9 mouse cellular contexts compared by ENCODE assay signal in the genomic region with DNA sequence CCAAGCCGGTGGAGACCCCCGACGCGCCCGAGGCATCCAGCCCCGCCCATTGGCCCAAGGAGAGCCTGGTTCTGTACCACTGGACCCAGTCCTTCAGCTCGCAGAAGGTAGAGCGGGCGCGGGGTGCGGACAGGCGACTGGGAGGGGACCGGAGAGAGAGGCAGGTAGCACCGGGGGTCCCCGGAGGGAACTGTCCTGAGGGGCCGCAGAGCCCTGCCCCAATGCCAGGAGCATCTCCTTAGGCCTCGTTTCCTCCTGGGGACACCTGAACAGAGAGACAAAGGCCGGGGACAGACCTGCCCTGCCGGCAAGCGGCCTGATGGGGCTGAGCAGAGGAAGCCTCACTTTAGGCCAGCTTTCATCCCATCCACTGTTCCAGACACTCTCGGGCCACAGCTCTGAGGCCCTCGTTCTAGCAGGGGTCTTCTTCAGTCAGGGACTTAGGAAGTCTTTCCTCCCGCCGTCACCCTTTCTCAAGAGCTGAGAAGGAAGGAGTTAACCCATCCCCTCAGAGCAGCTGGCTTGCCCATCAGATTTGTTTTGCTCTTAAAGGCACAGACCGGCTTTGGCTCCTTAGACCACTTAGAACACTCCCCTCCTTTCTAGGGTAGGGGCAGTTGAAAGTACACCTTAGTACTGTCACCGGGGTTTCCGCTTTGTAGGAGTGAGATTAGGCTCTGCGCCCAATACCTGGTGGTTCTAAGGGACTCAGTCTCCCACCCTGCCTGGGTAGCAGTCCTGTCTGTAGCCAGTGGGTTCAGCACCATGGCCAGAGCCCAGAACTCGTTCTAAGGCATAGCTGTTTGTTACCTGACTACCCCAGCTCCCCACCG. TPM values are rescaled to one million over a fixed set of nuclear protein-coding genes. Genes with fewer than 3 reads are reported as not detected.
DNase-seq lines count a peak whose midpoint lies in the region; ATAC-seq and TF ChIP-seq lines count a peak whose summit lies in the region.
"Had no signal": no experiment of that assay in that cellular context is flagged by ENCODE, and none has a peak within 500 bp of the region (broad histone marks: within the 10 kb centered on the region; RNA-seq: fewer than 3 reads in every experiment).

No protein-coding gene starts in this region.

- no peak for TF ChIP-seq CTCF in thymus, adult 2 months (IDR thresholded peaks at IDR 0.05; ENCODE audit: borderline replicate concordance, control insufficient read depth, extremely low read depth, insufficient read depth, low read length, poor library complexity)
- no peak for TF ChIP-seq CTCF in cerebellum, adult 2 months (IDR thresholded peaks at IDR 0.05; ENCODE audit: borderline replicate concordance, insufficient read depth, low read depth, low read length)

- DNase-seq in thymus, adult 2 months = peak; percentile 14
- no peak for DNase-seq in thymus, adult 18-20 months
- DNase-seq in cerebellum, adult 2 months = peak in 1 of 2 experiments; percentile 58
- DNase-seq in forelimb bud, embryonic 11.5 days (ENCODE audit: low read depth, low spot score) = peak; percentile 71
- peak; percentile 45 for DNase-seq in kidney, postnatal 14 days
- no peak for DNase-seq in gastrocnemius, postnatal 14 days

- intact Hi-C loops in gastrocnemius, postnatal 14 days (cut with DNase I; ENCODE audit: low total_unique reads) = no loop called here

- peak; percentile 75 for ATAC-seq in midbrain, embryonic 15.5 days (replicated peaks)
- ATAC-seq in inflammation-experienced regulatory T-cells, adult 6 months = no peak

- no peak for TF ChIP-seq POLR2A in thymus, adult 2 months (IDR thresholded peaks at IDR 0.05; ENCODE audit: control insufficient read depth, extremely low read depth, insufficient read depth, low read length, poor library complexity)
- no peak for TF ChIP-seq POLR2A in cerebellum, adult 2 months (IDR thresholded peaks at IDR 0.05; ENCODE audit: borderline replicate concordance, insufficient read depth, low read length)

- H3K4me1 ChIP-seq in thymus, adult 2 months (replicated peaks; ENCODE audit: control insufficient read depth, insufficient read depth, low read length) = 0 out of 2 replicates have a peak, but pooled peaks cover 3% of the 10 kb centered on the region
- H3K4me1 ChIP-seq in cerebellum, adult 2 months (ENCODE audit: control insufficient read depth, insufficient read depth, low read length) = peaks cover 36% of the 10 kb centered on the region
- H3K4me1 ChIP-seq in midbrain, embryonic 15.5 days = peaks cover 32% of the 10 kb centered on the region

- H3K4me2 ChIP-seq in midbrain, embryonic 15.5 days = peak overlapping the region; percentile 65

- no peak overlapping the region for H3K27ac ChIP-seq in thymus, adult 2 months (ENCODE audit: control insufficient read depth, insufficient read depth, low read length)
- peak overlapping the region; percentile 85 for H3K27ac ChIP-seq in cerebellum, adult 2 months (ENCODE audit: insufficient read depth, low read length)
- H3K27ac ChIP-seq in midbrain, embryonic 15.5 days = peak overlapping the region; percentile 87

- H3K9me3 ChIP-seq in midbrain, embryonic 15.5 days = no peaks in the 10 kb centered on the region

- 8% methylated on average over 30 of the region's 30 CpGs for WGBS in thymus, adult 2 months
- 2% methylated on average over 30 of the region's 30 CpGs for WGBS in cerebellum, adult 2 months
- WGBS in midbrain, embryonic 15.5 days = 2% methylated on average over 30 of the region's 30 CpGs

- peaks cover 10% of the 10 kb centered on the region; the same call in 1 of the 2 replicates for H3K27me3 ChIP-seq in thymus, adult 2 months (ENCODE audit: control insufficient read depth, insufficient read depth, low read length)
- no peaks in the 10 kb centered on the region for H3K27me3 ChIP-seq in cerebellum, adult 2 months (ENCODE audit: control insufficient read depth, insufficient read depth, low read length)
- no peaks in the 10 kb centered on the region for H3K27me3 ChIP-seq in midbrain, embryonic 15.5 days (replicated peaks)

- no peaks in the 10 kb centered on the region for H3K36me3 ChIP-seq in thymus, adult 2 months (ENCODE audit: control insufficient read depth, insufficient read depth, low read length)
- H3K36me3 ChIP-seq in midbrain, embryonic 15.5 days (replicated peaks) = no peaks in the 10 kb centered on the region

- H3K9ac ChIP-seq in midbrain, embryonic 15.5 days = peak overlapping the region; percentile 81

- no peak overlapping the region for H3K4me3 ChIP-seq in thymus, adult 2 months (ENCODE audit: control insufficient read depth, insufficient read depth, low read length)
- peak overlapping the region; percentile 90 for H3K4me3 ChIP-seq in cerebellum, adult 2 months (replicated peaks; ENCODE audit: insufficient read depth, low read depth, low read length)
- H3K4me3 ChIP-seq in midbrain, embryonic 15.5 days = peak overlapping the region; percentile 72

RNA-seq across cellular contexts. Expression of a gene that starts 0.6 kb away (rescaled TPM):
- 1.7 and 3.1 TPM in 2 replicates for polyA plus RNA-seq in thymus, adult 2 months (2012; rRNA removed)
- 126 and 128 TPM in 2 replicates for polyA plus RNA-seq in cerebellum, adult 2 months (2012; rRNA removed)
- 145 and 146 TPM in 2 replicates for polyA plus RNA-seq in midbrain, embryonic 15.5 days (2015; fragmentation: Nextera tagmentation; extraction: Ambion mirVana)
- polyA plus RNA-seq in inflammation-experienced regulatory T-cells, adult 6 months (2017; shearing (Covaris generic)) = under 1 TPM in 1 of 3 experiments, not detected in 2; 0.39 TPM
- total RNA-seq in gastrocnemius, postnatal 14 days (2021) = under 1 TPM in 1 of 2 experiments, not detected in 1; 0.23 TPM
- total RNA-seq: gastrocnemius, postnatal 4 days had no signal

RNA-seq across cellular contexts. Expression of a gene that starts 14.3 kb away (rescaled TPM):
- polyA plus RNA-seq in thymus, adult 2 months (2012; rRNA removed) = 18.5 and 19.3 TPM in 2 replicates
- 37.7 and 39.4 TPM in 2 replicates for polyA plus RNA-seq in cerebellum, adult 2 months (2012; rRNA removed)
- polyA plus RNA-seq in midbrain, embryonic 15.5 days (2015; fragmentation: Nextera tagmentation; extraction: Ambion mirVana) = 73.1 and 78.7 TPM in 2 replicates
- polyA plus RNA-seq in inflammation-experienced regulatory T-cells, adult 6 months (2017; shearing (Covaris generic)) = 100 to 1,000 TPM; 120 to 137 (median 126) TPM
- total RNA-seq in gastrocnemius, postnatal 14 days (2021) = 10 to 100 TPM; 25.9 to 29.5 TPM

RNA-seq across cellular contexts. Expression of a gene that starts 33.6 kb away (rescaled TPM):
- 12.1 and 15.4 TPM in 2 replicates for polyA plus RNA-seq in thymus, adult 2 months (2012; rRNA removed)
- 20.2 and 21.5 TPM in 2 replicates for polyA plus RNA-seq in cerebellum, adult 2 months (2012; rRNA removed)
- polyA plus RNA-seq in midbrain, embryonic 15.5 days (2015; fragmentation: Nextera tagmentation; extraction: Ambion mirVana) = 16.5 and 17.0 TPM in 2 replicates
- 1 to 10 TPM; 1.3 to 3.0 (median 2.2) TPM for polyA plus RNA-seq in inflammation-experienced regulatory T-cells, adult 6 months (2017; shearing (Covaris generic))
- 10 to 100 TPM; 46.2 to 63.3 TPM for total RNA-seq in gastrocnemius, postnatal 14 days (2021)

RNA-seq across cellular contexts. Expression of a gene that starts 41.0 kb away (rescaled TPM):
- 3.3 and 14.7 TPM in 2 replicates for polyA plus RNA-seq in thymus, adult 2 months (2012; rRNA removed)
- 0.48 and 0.52 TPM in 2 replicates for polyA plus RNA-seq in cerebellum, adult 2 months (2012; rRNA removed)
- 0.93 and 0.94 TPM in 2 replicates for polyA plus RNA-seq in midbrain, embryonic 15.5 days (2015; fragmentation: Nextera tagmentation; extraction: Ambion mirVana)
- polyA plus RNA-seq in inflammation-experienced regulatory T-cells, adult 6 months (2017; shearing (Covaris generic)) = not detected
- total RNA-seq in gastrocnemius, postnatal 14 days (2021) = 100 to 1,000 TPM; 352 to 422 TPM

RNA-seq across cellular contexts. Expression of a gene that starts 53.3 kb away (rescaled TPM):
- polyA plus RNA-seq in thymus, adult 2 months (2012; rRNA removed) = 0.35 TPM in 1 of 2 replicates, not detected in the other
- polyA plus RNA-seq in cerebellum, adult 2 months (2012; rRNA removed) = not detected in 2 replicates
- polyA plus RNA-seq in midbrain, embryonic 15.5 days (2015; fragmentation: Nextera tagmentation; extraction: Ambion mirVana) = not detected in 2 replicates
- polyA plus RNA-seq in inflammation-experienced regulatory T-cells, adult 6 months (2017; shearing (Covaris generic)) = not detected
- not detected for total RNA-seq in gastrocnemius, postnatal 14 days (2021)
- total RNA-seq: gastrocnemius, postnatal 4 days had no signal

Comparison
In these comparisons a context has a peak if more than half of its experiments do, and no peak if none do; other contexts are left out.
1. DNase-seq: peak in thymus, adult 2 months (single experiment), forelimb bud, embryonic 11.5 days (single experiment) and kidney, postnatal 14 days (single experiment); none in thymus, adult 18-20 months (0 of 2) and gastrocnemius, postnatal 14 days (single experiment).
2. RNA of a gene that starts 0.6 kb away (polyA plus RNA-seq): 145 to 146 TPM in midbrain, embryonic 15.5 days and 126 to 128 TPM in cerebellum, adult 2 months; 1.7 to 3.1 TPM in thymus, adult 2 months and 0.39 TPM in inflammation-experienced regulatory T-cells, adult 6 months; every median in the first group is over 10 times any median in the second.